Mouse (Mus musculus) forebrain, embryonic 10.5 days (tissue): ENCODE measurements around the gene Sohlh1. TPM values are rescaled to one million over a fixed set of nuclear protein-coding genes. Genes with fewer than 3 reads are reported as not detected.
"Not testable (repeated sequence)": the region's sequence is repeated elsewhere in the genome, so short reads cannot be mapped to it uniquely, and the experiment has no call there.

ENCODE experiments used
- DNase-seq: peaks from one replicate; pipeline ENCODE4 v3.0.0-alpha.2; 2017; ENCODE audit warnings: low spot score; ENCODE audit errors: extremely low spot score
- H3K27ac ChIP-seq: fragments of 300-500 bp; sonication (generic); 2 replicates; pipeline ENCODE4 v1.5.1; 2016; ENCODE audit warnings: mild to moderate bottlenecking
- H3K27me3 ChIP-seq: fragments of 300-500 bp; sonication (generic); 2 replicates; pipeline ENCODE4 v1.6.1; 2016; ENCODE audit warnings: mild to moderate bottlenecking; ENCODE audit not compliant: poor library complexity, severe bottlenecking
- H3K36me3 ChIP-seq: fragments of 300-500 bp; sonication (generic); replicated peaks from 2 replicates; pipeline ENCODE4 v1.6.1; 2016; ENCODE audit warnings: mild to moderate bottlenecking, moderate library complexity
- H3K4me1 ChIP-seq: fragments of 300-500 bp; sonication (generic); 2 replicates; pipeline ENCODE4 v1.6.1; 2016
- H3K4me3 ChIP-seq: fragments of 300-500 bp; sonication (generic); 2 replicates; pipeline ENCODE4 v1.5.1; 2016; ENCODE audit warnings: mild to moderate bottlenecking, moderate library complexity
- H3K9me3 ChIP-seq: fragments of 300-500 bp; sonication (generic); 2 replicates; pipeline ENCODE4 v1.6.1; 2016; ENCODE audit warnings: mild to moderate bottlenecking, moderate library complexity
- WGBS: fragments of 180-500 bp; shearing (Covaris S2); methylation state at CpG from one replicate; pipeline ENCODE4 v1.1.7; 2016; 5-methylcytosine and 5-hydroxymethylcytosine counted together
- polyA plus RNA-seq: library from polyadenylated mRNA; unstranded; fragments of >200 nt; fragmentation: Nextera tagmentation; extraction: Ambion mirVana; gene quantifications from 2 replicates; pipeline ENCODE4 v1.2.1, GENCODE M21; 2016

The Sohlh1 gene
- polyA plus RNA-seq, 1 experiment from 2014 or later, result not detected

GRCm38 (mm10) chr2:25828344-25828947 lies 18.6 kb downstream of the Sohlh1 start:
- no peak for DNase-seq
- H3K36me3 ChIP-seq, result no peaks in the 10 kb centered on the region
- H3K4me3 ChIP-seq, result no peak overlapping the region
- WGBS, result 82% methylated on average over 8 of the region's 8 CpGs
- no peak overlapping the region for H3K27ac ChIP-seq
- H3K4me1 ChIP-seq, result no peaks in the 10 kb centered on the region
- H3K27me3 ChIP-seq, result no peaks in the 10 kb centered on the region
- no peaks in the 10 kb centered on the region for H3K9me3 ChIP-seq

- Histone ChIP-seq H3K4me1 (no peaks in the 10 kb centered on the region), H3K27ac (no peak overlapping the region), H3K27me3 (no peaks in the 10 kb centered on the region), H3K9me3 (no peaks in the 10 kb centered on the region), H3K4me3 (no peak overlapping the region), H3K36me3 (no peaks in the 10 kb centered on the region)
- no peak for DNase-seq
- WGBS, result 93% methylated on average over 3 of the region's 3 CpGs
Measured at GRCm38 (mm10) chr2:25824751-25825150, 22.3 kb downstream of the Sohlh1 start.

- 88% methylated on average over 1 of the region's 1 CpGs for WGBS
- Histone ChIP-seq H3K4me1 (no peaks in the 10 kb centered on the region), H3K36me3 (no peaks in the 10 kb centered on the region), H3K27ac (no peak within 1 kb of the TSS), H3K9me3 (no peaks in the 10 kb centered on the region), H3K4me3 (no peak within 1 kb of the TSS), H3K27me3 (no peaks in the 10 kb centered on the region)
- DNase-seq, result no peak
Measured at GRCm38 (mm10) chr2:25822806-25823205, 24.2 kb downstream of the Sohlh1 start, which contains the start of gene Lcn9. TSS of gene Lcn9 (plus strand) at chr2:25823153.

GRCm38 (mm10) chr2:25815748-25816147 lies 31.3 kb downstream of the Sohlh1 start, which contains the start of gene Glt6d1:
TSS of gene Glt6d1 (minus strand) at chr2:25815848.
- not testable (repeated sequence) for DNase-seq, H3K9me3 ChIP-seq, H3K4me3 ChIP-seq, H3K4me1 ChIP-seq, H3K27me3 ChIP-seq, H3K27ac ChIP-seq, H3K36me3 ChIP-seq
- 80% methylated on average over 1 of the region's 1 CpGs for WGBS

- Histone ChIP-seq H3K36me3 (no peaks in the 10 kb centered on the region), H3K27me3 (no peaks in the 10 kb centered on the region), H3K4me3 (no peak overlapping the region), H3K27ac (no peak overlapping the region), H3K9me3 (no peaks in the 10 kb centered on the region), H3K4me1 (no peaks in the 10 kb centered on the region)
- WGBS, result 79% methylated on average over 5 of the region's 5 CpGs
- DNase-seq, result no peak
Measured at GRCm38 (mm10) chr2:25813364-25813763, 33.7 kb downstream of the Sohlh1 start.

- no peaks in the 10 kb centered on the region for H3K27me3 ChIP-seq
- H3K27ac ChIP-seq, result no peak overlapping the region
- H3K36me3 ChIP-seq, result no peaks in the 10 kb centered on the region
- no peaks in the 10 kb centered on the region for H3K9me3 ChIP-seq
- 77% methylated on average over 2 of the region's 2 CpGs for WGBS
- no peak for DNase-seq
- no peaks in the 10 kb centered on the region for H3K4me1 ChIP-seq
- no peak overlapping the region for H3K4me3 ChIP-seq
Measured at GRCm38 (mm10) chr2:25811711-25812110, 35.3 kb downstream of the Sohlh1 start.

GRCm38 (mm10) chr2:25798065-25798464 lies 49.0 kb downstream of the Sohlh1 start:
- DNase-seq, result no peak
- no peaks in the 10 kb centered on the region for H3K27me3 ChIP-seq
- no peak overlapping the region for H3K27ac ChIP-seq
- 65% methylated on average over 5 of the region's 5 CpGs for WGBS
- H3K36me3 ChIP-seq, result no peaks in the 10 kb centered on the region
- no peaks in the 10 kb centered on the region for H3K9me3 ChIP-seq
- peaks cover 8% of the 10 kb centered on the region for H3K4me1 ChIP-seq
- no peak overlapping the region for H3K4me3 ChIP-seq

GRCm38 (mm10) chr2:25797635-25798034 lies 49.4 kb downstream of the Sohlh1 start:
- H3K4me3 ChIP-seq, result no peak overlapping the region
- no peak overlapping the region for H3K27ac ChIP-seq
- WGBS, result 51% methylated on average over 2 of the region's 2 CpGs
- H3K9me3 ChIP-seq, result no peaks in the 10 kb centered on the region
- no peaks in the 10 kb centered on the region for H3K27me3 ChIP-seq
- H3K4me1 ChIP-seq, result peaks cover 8% of the 10 kb centered on the region
- DNase-seq, result no peak
- no peaks in the 10 kb centered on the region for H3K36me3 ChIP-seq

Other genes starting within 250 kb of the Sohlh1 start
- gene Rabl6, start 238.7 kb downstream of the Sohlh1 start, polyA plus RNA-seq, result 78.3 and 80.8 TPM in 2 replicates
- 0.09 TPM in 2 replicates for gene Ccdc183, start 229.6 kb downstream of the Sohlh1 start, polyA plus RNA-seq
- 16.4 and 17.9 TPM in 2 replicates for gene Tmem141, start 225.2 kb downstream of the Sohlh1 start, polyA plus RNA-seq
- gene Fcna, start 219.2 kb downstream of the Sohlh1 start, polyA plus RNA-seq, result 0.30 and 0.37 TPM in 2 replicates
- not detected in 2 replicates for gene Lcn8, start 194.1 kb downstream of the Sohlh1 start, polyA plus RNA-seq
- gene Lcn5, start 189.3 kb downstream of the Sohlh1 start, polyA plus RNA-seq, result not detected in 2 replicates
- not detected in 2 replicates for gene Lcn6, start 170.5 kb downstream of the Sohlh1 start, polyA plus RNA-seq
- not detected in 2 replicates for gene Lcn10, start 164.5 kb downstream of the Sohlh1 start, polyA plus RNA-seq
- not detected in 2 replicates for gene Obp2a, start 147.2 kb downstream of the Sohlh1 start, polyA plus RNA-seq
- 75.6 and 76.1 TPM in 2 replicates for gene Bmyc, start 140.5 kb downstream of the Sohlh1 start, polyA plus RNA-seq
- gene Obp2b, start 110.2 kb downstream of the Sohlh1 start, polyA plus RNA-seq, result not detected in 2 replicates
- not detected in 2 replicates for gene Lcn3, start 81.7 kb downstream of the Sohlh1 start, polyA plus RNA-seq
- not detected in 2 replicates for gene Lcn11, start 70.2 kb downstream of the Sohlh1 start, polyA plus RNA-seq
- not detected in 2 replicates for gene Gm13539, start 65.0 kb downstream of the Sohlh1 start, polyA plus RNA-seq
- gene Glt6d1, start 31.4 kb downstream of the Sohlh1 start, polyA plus RNA-seq, result not detected in 2 replicates
- gene Lcn9, start 24.1 kb downstream of the Sohlh1 start, polyA plus RNA-seq, result not detected in 2 replicates
- gene Kcnt1, start 16.5 kb upstream of the Sohlh1 start, polyA plus RNA-seq, result 0.40 and 1.4 TPM in 2 replicates
- gene Camsap1, start 136.0 kb upstream of the Sohlh1 start, polyA plus RNA-seq, result 24.5 and 28.9 TPM in 2 replicates
- gene Ubac1, start 174.5 kb upstream of the Sohlh1 start, polyA plus RNA-seq, result 85.3 and 86.2 TPM in 2 replicates